Mouse (Mus musculus) intestine, embryonic 14.5 days (tissue): ENCODE measurements at regions not wholly inside any gene's neighbourhood (a gene's known extent, or its start where the extent isn't known, plus 50 kb on each side); places are given as distances from the start of the nearest gene placed in this dataset.

Experiments
- ATAC-seq: fragments of 200-750 bp; cut with Nextera tagmentation; replicated peaks from 2 replicates; pipeline ENCODE4 v1.8.0; 2017; ENCODE audit warnings: low read depth, moderate number of reproducible peaks, moderate TSS enrichment, moderate library complexity; ENCODE audit not compliant: low FRiP score, low TSS enrichment
- DNase-seq: peaks from one replicate; pipeline ENCODE4 v3.0.0-alpha.2; 2018; ENCODE audit warnings: low spot score
- H3K27ac ChIP-seq: fragments of 300-500 bp; sonication (generic); 2 replicates; pipeline ENCODE4 v1.5.1; 2014; ENCODE audit warnings: low read depth, mild to moderate bottlenecking, control low read depth
- H3K27me3 ChIP-seq: fragments of 300-500 bp; sonication (generic); replicated peaks from 2 replicates; pipeline ENCODE4 v1.6.1; 2014; ENCODE audit warnings: low read length, control low read depth; ENCODE audit not compliant: control insufficient read depth, insufficient read depth
- H3K36me3 ChIP-seq: fragments of 300-500 bp; sonication (generic); 2 replicates; pipeline ENCODE4 v1.6.1; 2014; ENCODE audit warnings: low read length, control low read depth; ENCODE audit not compliant: control insufficient read depth, insufficient read depth
- H3K4me1 ChIP-seq: fragments of 300-500 bp; sonication (generic); replicated peaks from 2 replicates; pipeline ENCODE4 v1.6.1; 2014; ENCODE audit warnings: low read length, control low read depth, mixed read lengths; ENCODE audit not compliant: control insufficient read depth, insufficient read depth
- H3K4me2 ChIP-seq: fragments of 300-500 bp; sonication (generic); 2 replicates; pipeline ENCODE4 v1.6.1; 2014; ENCODE audit warnings: low read length
- H3K4me3 ChIP-seq: fragments of 300-500 bp; sonication (generic); 2 replicates; pipeline ENCODE4 v1.5.1; 2014; ENCODE audit warnings: low read depth, low read length, control low read depth, mixed read lengths
- H3K9ac ChIP-seq: fragments of 300-500 bp; sonication (generic); 2 replicates; pipeline ENCODE4 v1.6.1; 2014; ENCODE audit warnings: mild to moderate bottlenecking, low read length
- H3K9me3 ChIP-seq: fragments of 300-500 bp; sonication (generic); 2 replicates; pipeline ENCODE4 v1.6.1; 2016; ENCODE audit warnings: low read length, control low read depth; ENCODE audit not compliant: control insufficient read depth
- WGBS: fragments of 180-500 bp; shearing (Covaris S2); extraction: QIAGEN DNeasy Blood & Tissue Kit; methylation state at CpG from one replicate; pipeline ENCODE4 v1.1.7; 2014; 5-methylcytosine and 5-hydroxymethylcytosine counted together

DNA sequence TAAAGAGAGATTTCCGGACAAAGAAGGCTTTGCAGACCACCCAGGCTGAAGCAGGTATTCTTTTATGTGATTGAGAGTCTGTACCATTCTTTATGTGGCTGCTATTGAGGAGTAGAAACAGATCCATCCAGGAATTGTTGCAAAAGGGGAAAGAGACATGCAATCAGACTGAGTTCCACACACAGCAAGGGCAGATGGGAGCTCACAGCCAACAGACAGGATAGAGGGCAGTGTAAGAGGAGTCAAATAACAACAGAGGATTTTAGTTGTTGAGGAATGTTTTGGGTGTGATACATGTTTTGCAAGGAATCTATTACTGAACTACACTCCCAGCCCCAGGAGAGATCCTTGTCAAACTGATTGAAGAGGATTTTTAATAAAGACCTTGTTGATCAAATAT is 184.2 kb upstream of the Ttc29 start:
- H3K27ac ChIP-seq, result no peak overlapping the region
- no peaks in the 10 kb centered on the region for H3K9me3 ChIP-seq
- H3K4me1 ChIP-seq, result peaks cover 11% of the 10 kb centered on the region
- H3K27me3 ChIP-seq, result no peaks in the 10 kb centered on the region
- H3K36me3 ChIP-seq, result no peaks in the 10 kb centered on the region
- H3K9ac ChIP-seq, result no peak overlapping the region
- no peak overlapping the region for H3K4me3 ChIP-seq
- DNase-seq, result no peak
- H3K4me2 ChIP-seq, result no peak overlapping the region
- no peak for ATAC-seq
- 38% methylated on average over 1 of the region's 1 CpGs for WGBS

DNA sequence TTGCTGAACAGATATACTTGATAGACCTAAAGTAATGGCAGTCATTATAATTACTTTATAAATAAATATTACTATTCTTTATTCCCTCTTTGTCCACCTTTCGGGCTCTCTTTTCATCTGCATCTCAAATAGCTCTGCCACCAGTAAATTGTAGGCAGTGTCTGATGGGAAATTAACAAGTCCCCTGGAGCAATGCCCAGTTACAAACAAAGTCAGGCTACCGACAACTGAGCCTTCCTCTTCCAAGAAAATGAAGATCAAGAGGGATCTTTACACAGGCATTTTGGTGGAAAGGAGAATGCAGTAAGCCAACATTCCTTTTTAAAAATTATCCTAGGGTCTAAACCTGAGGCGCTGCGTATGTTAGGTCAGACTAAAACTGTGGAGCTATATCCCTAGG is 181.3 kb upstream of the Ttc29 start:
- ATAC-seq, result no peak
- no peak overlapping the region for H3K9ac ChIP-seq

DNA sequence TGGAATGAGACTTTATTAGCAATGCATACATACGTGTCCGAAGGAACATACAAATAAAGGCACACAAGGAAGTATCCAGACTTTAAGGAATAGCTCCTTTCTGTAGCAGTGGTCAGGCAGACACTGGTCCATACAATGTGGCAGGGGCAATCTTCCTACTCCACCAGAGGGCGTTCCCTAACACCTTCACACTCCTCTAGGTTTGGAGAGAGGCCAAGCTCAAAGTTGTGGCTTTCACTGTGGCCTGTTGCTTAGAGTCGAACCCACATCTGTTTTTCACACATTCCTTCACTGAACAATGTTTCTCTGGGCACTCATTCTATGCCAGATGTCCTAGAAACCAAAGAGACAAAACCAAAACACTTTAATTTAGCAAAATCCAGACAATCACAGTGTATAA is 178.4 kb upstream of the Ttc29 start:
- Histone ChIP-seq H3K4me1 (peaks cover 5% of the 10 kb centered on the region; the same call in 1 of the 2 replicates), H3K4me3 (no peak overlapping the region), H3K9ac (no peak overlapping the region), H3K27me3 (no peaks in the 10 kb centered on the region), H3K36me3 (no peaks in the 10 kb centered on the region), H3K4me2 (no peak overlapping the region), H3K9me3 (no peaks in the 10 kb centered on the region), H3K27ac (no peak overlapping the region)
- ATAC-seq (no peak), DNase-seq (no peak)
- WGBS, result 86% methylated on average over 4 of the region's 4 CpGs

More for the DNA sequence above, 181.3 kb upstream of the Ttc29 start:
- no peak for DNase-seq
- H3K4me3 ChIP-seq, result no peak overlapping the region
- no peak overlapping the region for H3K27ac ChIP-seq
- H3K27me3 ChIP-seq, result no peaks in the 10 kb centered on the region
- H3K4me1 ChIP-seq, result peaks cover 5% of the 10 kb centered on the region; the same call in 1 of the 2 replicates
- H3K4me2 ChIP-seq, result no peak overlapping the region
- 73% methylated on average over 4 of the region's 4 CpGs for WGBS
- H3K9me3 ChIP-seq, result no peaks in the 10 kb centered on the region
- no peaks in the 10 kb centered on the region for H3K36me3 ChIP-seq

DNA sequence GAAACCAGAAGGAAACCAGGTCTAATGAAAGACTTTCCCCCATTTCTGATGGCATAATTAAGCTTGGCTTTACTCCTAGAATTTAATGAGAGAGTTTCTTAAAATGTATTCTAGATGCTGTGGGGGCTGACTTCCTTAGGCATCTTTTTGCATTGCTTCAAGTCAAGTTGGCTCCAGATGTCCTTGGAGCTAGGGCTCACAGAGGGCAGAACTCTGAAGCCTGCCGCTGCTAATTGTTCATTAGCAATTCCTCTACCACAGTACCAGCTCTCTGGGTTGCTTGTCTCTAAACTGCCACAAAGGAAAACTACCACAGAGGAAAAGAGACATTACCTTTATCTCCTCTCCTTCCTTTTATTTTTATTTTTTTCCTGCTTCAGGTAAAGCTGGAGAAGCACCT is 175.9 kb upstream of the Ttc29 start:
- no peaks in the 10 kb centered on the region for H3K27me3 ChIP-seq
- no peak overlapping the region for H3K9ac ChIP-seq
- no peaks in the 10 kb centered on the region for H3K9me3 ChIP-seq
- no peaks in the 10 kb centered on the region for H3K4me1 ChIP-seq
- H3K36me3 ChIP-seq, result no peaks in the 10 kb centered on the region
- H3K27ac ChIP-seq, result no peak overlapping the region
- no peak overlapping the region for H3K4me2 ChIP-seq
- no peak overlapping the region for H3K4me3 ChIP-seq
- ATAC-seq (no peak), DNase-seq (no peak)
- 50% methylated on average over 1 of the region's 1 CpGs for WGBS

DNA sequence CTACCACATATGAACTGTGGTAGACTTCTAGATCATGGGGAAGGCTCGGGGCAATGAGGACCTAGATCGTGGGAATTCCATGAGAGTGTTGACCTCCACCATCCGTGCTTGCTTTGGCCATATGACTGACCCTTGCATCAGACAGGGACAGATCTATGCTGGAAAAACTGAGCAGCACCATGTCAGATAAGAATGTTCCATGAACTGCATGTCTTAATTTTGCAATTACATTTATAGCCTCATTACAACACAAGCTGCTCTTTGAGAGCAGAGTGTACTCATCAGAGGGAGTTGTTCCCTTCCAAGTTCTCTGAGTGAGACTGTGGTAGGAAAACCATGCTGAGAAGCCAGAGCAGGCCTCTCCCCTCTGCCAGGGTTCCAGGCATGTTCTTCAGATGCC is 166.4 kb upstream of the Ttc29 start:
- peaks cover 3% of the 10 kb centered on the region; the same call in 1 of the 2 replicates for H3K9me3 ChIP-seq
- no peak overlapping the region for H3K27ac ChIP-seq
- ATAC-seq, result no peak
- DNase-seq, result no peak
- no peak overlapping the region for H3K4me3 ChIP-seq
- no peak overlapping the region for H3K4me2 ChIP-seq
- no peaks in the 10 kb centered on the region for H3K36me3 ChIP-seq
- WGBS, result 87% methylated on average over 3 of the region's 3 CpGs
- no peak overlapping the region for H3K9ac ChIP-seq
- no peaks in the 10 kb centered on the region for H3K27me3 ChIP-seq
- no peaks in the 10 kb centered on the region for H3K4me1 ChIP-seq

DNA sequence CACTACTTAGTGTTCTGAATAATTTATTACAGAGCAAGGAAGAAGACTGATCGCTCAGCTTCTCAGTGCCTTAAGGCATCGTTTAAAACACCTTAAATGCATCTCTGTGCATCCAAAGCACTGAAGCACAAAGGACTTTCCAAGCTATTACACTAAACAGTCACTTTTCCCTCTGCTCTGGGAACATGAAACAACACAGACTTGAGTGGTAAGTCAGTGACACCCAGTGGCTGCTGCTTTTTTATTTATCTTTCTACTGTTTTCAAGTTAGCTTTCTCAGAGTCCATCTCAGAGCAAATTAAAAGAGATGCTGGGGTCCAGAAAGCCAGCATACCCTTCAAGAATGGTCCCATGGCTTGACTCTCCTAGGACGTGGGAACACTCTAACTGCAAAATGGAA is 162.3 kb upstream of the Ttc29 start:
- Histone ChIP-seq H3K4me2 (no peak overlapping the region), H3K27ac (no peak overlapping the region), H3K9ac (no peak overlapping the region), H3K9me3 (peaks cover 2% of the 10 kb centered on the region; the same call in 1 of the 2 replicates), H3K4me1 (0 out of 2 replicates have a peak, but pooled peaks cover 2% of the 10 kb centered on the region), H3K27me3 (no peaks in the 10 kb centered on the region), H3K4me3 (no peak overlapping the region), H3K36me3 (no peaks in the 10 kb centered on the region)
- ATAC-seq, result no peak
- no peak for DNase-seq
- 70% methylated on average over 3 of the region's 3 CpGs for WGBS

DNA sequence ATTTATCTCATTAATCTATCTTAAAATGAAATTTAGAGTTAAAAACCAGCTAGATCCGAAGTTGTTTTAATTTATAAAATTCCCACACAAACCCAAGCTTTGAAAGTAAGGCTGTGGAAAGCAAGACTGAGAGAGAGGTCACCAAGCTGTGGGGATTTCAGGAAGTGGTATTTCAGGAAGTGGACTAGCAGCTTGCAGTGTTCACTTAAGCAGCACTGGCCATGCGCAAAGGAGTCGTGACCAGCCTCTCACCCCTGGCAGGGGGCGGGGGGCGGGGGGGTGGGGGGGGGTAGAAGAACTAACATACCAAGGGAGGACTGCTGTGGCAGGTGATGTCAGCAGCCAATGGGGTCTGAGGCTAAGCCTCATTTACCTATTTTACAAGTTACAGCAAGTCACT is 158.7 kb upstream of the Ttc29 start:
- H3K4me3 ChIP-seq, result no peak overlapping the region
- DNase-seq (no peak), ATAC-seq (0 out of 2 replicates have a peak, but pooled peaks have one; percentile 53)
- no peak overlapping the region for H3K27ac ChIP-seq
- no peak overlapping the region for H3K9ac ChIP-seq
- 15% methylated on average over 5 of the region's 5 CpGs for WGBS
- no peaks in the 10 kb centered on the region for H3K36me3 ChIP-seq
- H3K4me2 ChIP-seq, result peak overlapping the region; percentile 6; the same call in 1 of the 2 replicates
- H3K27me3 ChIP-seq, result no peaks in the 10 kb centered on the region
- H3K9me3 ChIP-seq, result no peaks in the 10 kb centered on the region
- H3K4me1 ChIP-seq, result 0 out of 2 replicates have a peak, but pooled peaks cover 2% of the 10 kb centered on the region

DNA sequence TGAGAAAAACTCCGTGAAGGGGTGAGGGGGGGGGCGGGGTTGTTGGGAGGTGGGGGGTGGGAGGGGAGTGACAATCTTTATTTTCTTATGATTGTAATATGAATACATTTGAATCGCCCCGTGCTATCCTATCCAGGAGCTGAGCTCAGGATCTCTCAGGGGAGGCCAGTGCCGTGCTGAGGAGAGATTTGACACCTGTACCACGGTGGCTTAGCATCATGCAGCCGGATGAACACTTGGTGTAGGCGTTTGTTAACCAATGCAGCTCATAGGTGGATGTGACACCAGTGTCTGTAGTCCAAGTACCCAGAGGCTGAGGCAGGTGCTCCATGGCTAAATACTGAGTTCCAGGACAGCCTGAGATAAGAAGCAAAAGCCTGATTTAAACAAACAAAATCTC is 158.2 kb upstream of the Ttc29 start:
- WGBS, result 17% methylated on average over 8 of the region's 8 CpGs
- DNase-seq, result no peak
- no peak overlapping the region for H3K4me2 ChIP-seq

DNA sequence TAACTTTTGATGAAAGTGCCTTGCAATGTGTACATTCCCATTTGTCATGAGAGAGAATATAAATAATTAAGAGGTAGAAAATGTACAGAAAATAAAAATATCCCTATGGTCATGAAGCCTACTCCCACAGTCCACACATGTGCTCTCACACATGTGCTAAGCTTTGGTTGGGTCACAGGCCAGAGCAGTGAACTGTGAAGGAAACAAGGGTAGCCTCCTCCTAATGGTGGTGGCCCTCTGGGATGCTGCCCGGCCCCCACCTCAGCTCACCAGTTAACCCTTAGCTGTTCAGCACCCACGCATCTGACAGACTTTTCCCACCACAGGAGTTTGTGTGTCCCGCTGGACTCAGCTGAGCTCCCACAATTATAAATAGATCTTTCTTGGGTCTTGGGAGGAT is 157.6 kb upstream of the Ttc29 start:
- WGBS, result 59% methylated on average over 3 of the region's 3 CpGs
- Histone ChIP-seq H3K9ac (no peak overlapping the region), H3K27me3 (no peaks in the 10 kb centered on the region), H3K4me3 (no peak overlapping the region), H3K4me1 (0 out of 2 replicates have a peak, but pooled peaks cover 2% of the 10 kb centered on the region), H3K9me3 (no peaks in the 10 kb centered on the region), H3K36me3 (no peaks in the 10 kb centered on the region), H3K4me2 (no peak overlapping the region), H3K27ac (no peak overlapping the region)
- DNase-seq, result no peak
- ATAC-seq, result no peak

More for the DNA sequence above, 158.2 kb upstream of the Ttc29 start:
- ATAC-seq, result 0 out of 2 replicates have a peak, but pooled peaks have one; percentile 50
- Histone ChIP-seq H3K9me3 (no peaks in the 10 kb centered on the region), H3K4me3 (no peak overlapping the region), H3K9ac (no peak overlapping the region), H3K4me1 (0 out of 2 replicates have a peak, but pooled peaks cover 2% of the 10 kb centered on the region), H3K27me3 (no peaks in the 10 kb centered on the region), H3K27ac (no peak overlapping the region), H3K36me3 (no peaks in the 10 kb centered on the region)
